15 mouse cellular contexts compared by ENCODE assay signal in the genomic region with DNA sequence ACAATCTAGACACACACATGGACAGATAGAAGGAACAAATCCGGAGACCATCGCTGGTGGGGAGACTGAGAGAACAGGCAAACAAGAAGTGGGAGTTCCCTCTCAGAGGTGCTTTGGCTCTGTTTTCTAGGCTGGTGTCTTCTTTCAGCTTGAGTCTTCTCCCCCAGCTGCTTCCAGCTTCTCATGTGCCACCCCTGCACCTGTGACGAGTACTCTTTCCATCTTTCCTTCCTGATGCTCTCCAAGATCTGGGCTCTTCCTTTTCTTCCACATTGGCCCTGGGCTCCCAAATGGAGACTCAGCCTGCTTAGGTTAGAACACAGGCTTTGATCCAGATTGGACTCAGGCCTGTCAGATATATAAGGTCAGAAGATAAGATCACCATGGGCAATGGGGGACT.
"Had no signal": no experiment of that assay in that cellular context is flagged by ENCODE, and none has a peak within 500 bp of the region (broad histone marks: within the 10 kb centered on the region; RNA-seq: fewer than 3 reads in every experiment).

No protein-coding gene starts in this region.

- H3K9me3 ChIP-seq: neural tube, embryonic 13.5 days; neural tube, embryonic 15.5 days; stomach, embryonic 15.5 days had no signal

- H3K4me3 ChIP-seq: neural tube, embryonic 13.5 days; neural tube, embryonic 15.5 days; stomach, embryonic 15.5 days had no signal

- H3K4me2 ChIP-seq: neural tube, embryonic 13.5 days; neural tube, embryonic 15.5 days; stomach, embryonic 15.5 days had no signal

- H3K9ac ChIP-seq: neural tube, embryonic 13.5 days; neural tube, embryonic 15.5 days; stomach, embryonic 15.5 days had no signal

- H3K27ac ChIP-seq: neural tube, embryonic 13.5 days; neural tube, embryonic 15.5 days; stomach, embryonic 15.5 days; stomach, postnatal 0 days had no signal

- DNase-seq: right cerebral cortex, adult 18-20 months; right cerebral cortex, postnatal 14 days; right cerebral cortex, postnatal 25 days; right cerebral cortex, postnatal 4 days; spleen, adult 18-20 months; thymus, adult 18-20 months; thymus, adult 2 months; thymus, postnatal 14 days; thymus, postnatal 25 days; thymus, postnatal 36 days; thymus, postnatal 4 days had no signal

- H3K4me1 ChIP-seq: neural tube, embryonic 15.5 days had no signal

- H3K27me3 ChIP-seq: neural tube, embryonic 13.5 days; neural tube, embryonic 15.5 days; stomach, embryonic 15.5 days had no signal

- H3K36me3 ChIP-seq: neural tube, embryonic 13.5 days; neural tube, embryonic 15.5 days; stomach, embryonic 15.5 days had no signal
